Mouse (Mus musculus) G1E (cell line): Measurements from ENCODE around the gene Fubp1. TPM values are rescaled to one million over a fixed set of nuclear protein-coding genes. Genes with fewer than 3 reads are reported as not detected.
A peak's percentile ranks its signal among the peaks of the same experiment; 100 is the strongest.

Source experiments
- ATAC-seq: 2 replicates; pipeline ENCODE4 v1.8.0; 2016; ENCODE audit warnings: mild to moderate bottlenecking; ENCODE audit not compliant: insufficient number of reproducible peaks, poor library complexity, low FRiP score, severe bottlenecking; ENCODE audit errors: extremely low read depth
- DNase-seq: peaks from one replicate; pipeline ENCODE4 v3.0.0; 2012; ENCODE audit warnings: low spot score
- H3K27me3 ChIP-seq: 2 replicates; pipeline ENCODE4 v1.6.1; 2012; ENCODE audit warnings: mild to moderate bottlenecking, low read length, inconsistent platforms; ENCODE audit not compliant: insufficient read depth
- H3K36me3 ChIP-seq: replicated peaks from 2 replicates; pipeline ENCODE3; 2012; ENCODE audit warnings: mild to moderate bottlenecking, inconsistent platforms
- H3K4me1 ChIP-seq: 2 replicates; pipeline ENCODE4 v1.6.1; 2012; ENCODE audit warnings: low read depth, low read length, inconsistent platforms, mixed read lengths; ENCODE audit not compliant: insufficient read depth
- H3K4me3 ChIP-seq: 2 replicates; pipeline ENCODE4 v1.5.1; 2012; ENCODE audit warnings: low read depth, mild to moderate bottlenecking, inconsistent platforms, low read length, moderate library complexity, mixed read lengths
- H3K9me3 ChIP-seq: replicated peaks from 2 replicates; pipeline ENCODE4 v1.6.1; 2012; ENCODE audit warnings: inconsistent platforms
- CTCF ChIP-seq: IDR thresholded peaks from 2 replicates; pipeline ENCODE4 v1.5.1; 2012; ENCODE audit warnings: low read depth, low read length, inconsistent platforms, mixed read lengths
- GATA1 ChIP-seq: IDR thresholded peaks from 2 replicates; pipeline ENCODE4 v1.6.1; 2012; ENCODE audit warnings: borderline replicate concordance, low read length, inconsistent platforms, mixed read lengths
- GATA2 ChIP-seq: IDR thresholded peaks from 2 replicates; pipeline ENCODE4 v1.6.1; 2012; ENCODE audit warnings: low read depth, low read length, inconsistent platforms, borderline replicate concordance
- POLR2AphosphoS5 ChIP-seq: IDR thresholded peaks from 2 replicates; pipeline ENCODE4 v1.6.1; 2012; ENCODE audit warnings: low read depth, low read length, inconsistent platforms; ENCODE audit not compliant: insufficient replicate concordance
- TAL1 ChIP-seq: conservative IDR thresholded peaks from 2 replicates; pipeline ENCODE4 v1.6.1; 2012; ENCODE audit warnings: low read depth, low read length, inconsistent platforms, mixed read lengths
- polyA plus RNA-seq: library from polyadenylated mRNA; stranded (reverse); fragments of >175 nt; gene quantifications from 2 replicates; pipeline ENCODE4 v1.2.3, GENCODE M21; 2012
- total RNA-seq, 2 experiments: library from RNA; stranded (forward) in 1 of 2; stranded (reverse) in 1 of 2; fragments of 200-1000 nt in 1 of 2; fragments of >200 nt in 1 of 2; fragmentation: Nextera tagmentation in 1 of 2; gene quantifications; 2 replicates each; pipeline ENCODE4 v1.2.3; 2014 to 2017

Gene Fubp1
- total and polyA plus RNA-seq, 3 experiments = 310 to 577 (median 313) TPM

DNA sequence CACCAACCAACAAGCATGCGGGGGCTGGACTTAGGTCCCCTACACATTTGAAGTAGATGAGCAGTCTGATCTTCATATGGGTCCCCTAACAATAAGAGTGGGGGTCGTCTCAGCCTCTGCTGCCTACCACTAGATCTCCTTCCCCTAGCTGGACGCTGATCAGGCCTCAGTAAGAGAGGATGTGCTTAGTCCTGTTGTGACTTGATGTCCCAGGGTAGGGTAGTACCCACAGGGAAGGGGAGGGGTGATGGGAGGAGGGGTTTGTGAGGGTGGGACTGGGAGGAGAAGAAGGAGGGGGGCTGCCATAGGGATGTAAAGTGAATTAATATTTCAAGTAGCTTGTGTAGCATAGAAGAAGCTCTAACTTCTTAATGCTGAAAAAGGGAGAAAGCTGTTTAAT lies 11.1 kb upstream of the Fubp1 start:
- no peak for DNase-seq
- no peaks in the 10 kb centered on the region for H3K27me3 ChIP-seq
- no peak for TF ChIP-seq CTCF
- no peak for TF ChIP-seq TAL1
- TF ChIP-seq POLR2AphosphoS5 = no peak
- TF ChIP-seq GATA2 = no peak
- TF ChIP-seq GATA1 = no peak
- H3K9me3 ChIP-seq = no peaks in the 10 kb centered on the region
- ATAC-seq = no peak
- H3K36me3 ChIP-seq = peaks cover 2% of the 10 kb centered on the region
- peaks cover 11% of the 10 kb centered on the region for H3K4me1 ChIP-seq
- H3K4me3 ChIP-seq = no peak overlapping the region

DNA sequence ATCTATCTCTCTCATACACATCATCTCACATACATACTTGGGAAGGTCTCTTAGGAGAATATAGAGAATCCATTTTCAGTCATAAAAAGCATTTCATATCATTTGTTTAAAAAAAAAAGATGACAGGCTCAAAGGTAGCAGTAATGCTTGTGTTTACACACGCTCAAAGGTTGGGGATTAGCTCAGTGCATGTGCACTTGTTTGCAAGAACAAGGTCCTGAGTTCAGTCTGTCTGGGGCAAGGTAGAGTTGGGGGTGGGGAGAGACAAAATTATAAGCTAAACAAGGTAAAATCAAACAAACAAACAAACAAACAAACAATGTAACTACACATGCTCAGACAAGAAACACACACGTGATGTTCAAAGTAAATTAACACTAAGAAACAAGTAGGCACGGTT lies 9.0 kb upstream of the Fubp1 start:
- TF ChIP-seq TAL1 (no peak), POLR2AphosphoS5 (no peak), GATA1 (no peak), CTCF (no peak), GATA2 (no peak)
- DNase-seq (no peak), ATAC-seq (no peak)
- Histone ChIP-seq H3K4me1 (peaks cover 18% of the 10 kb centered on the region), H3K27me3 (no peaks in the 10 kb centered on the region), H3K9me3 (no peaks in the 10 kb centered on the region), H3K36me3 (peaks cover 2% of the 10 kb centered on the region), H3K4me3 (no peak overlapping the region)

DNA sequence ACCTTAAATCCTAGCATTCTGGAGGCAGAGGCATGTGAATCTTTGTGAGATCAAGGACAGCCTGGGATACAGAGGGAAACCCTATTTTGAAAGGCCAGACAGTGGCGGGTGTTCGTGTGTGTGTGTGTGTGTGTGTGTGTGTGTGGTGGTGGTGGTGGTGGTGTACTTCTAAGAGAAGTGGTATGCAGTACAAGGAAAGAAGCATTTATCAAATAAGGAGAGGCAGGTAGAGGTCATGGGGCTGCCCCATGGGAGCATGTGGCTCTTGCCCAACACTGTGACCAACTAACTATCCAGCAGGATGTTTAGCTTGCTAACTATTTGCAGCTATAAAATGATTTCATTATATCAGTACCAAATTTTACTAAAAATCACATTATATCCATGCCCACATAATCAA lies 8.6 kb upstream of the Fubp1 start:
- H3K4me3 ChIP-seq = no peak overlapping the region
- no peaks in the 10 kb centered on the region for H3K9me3 ChIP-seq
- no peak for DNase-seq
- H3K4me1 ChIP-seq = peaks cover 18% of the 10 kb centered on the region
- H3K27me3 ChIP-seq = no peaks in the 10 kb centered on the region
- no peak for TF ChIP-seq GATA2
- TF ChIP-seq TAL1 = no peak
- TF ChIP-seq CTCF = no peak
- TF ChIP-seq GATA1 = no peak
- TF ChIP-seq POLR2AphosphoS5 = no peak
- H3K36me3 ChIP-seq = peaks cover 4% of the 10 kb centered on the region
- no peak for ATAC-seq

DNA sequence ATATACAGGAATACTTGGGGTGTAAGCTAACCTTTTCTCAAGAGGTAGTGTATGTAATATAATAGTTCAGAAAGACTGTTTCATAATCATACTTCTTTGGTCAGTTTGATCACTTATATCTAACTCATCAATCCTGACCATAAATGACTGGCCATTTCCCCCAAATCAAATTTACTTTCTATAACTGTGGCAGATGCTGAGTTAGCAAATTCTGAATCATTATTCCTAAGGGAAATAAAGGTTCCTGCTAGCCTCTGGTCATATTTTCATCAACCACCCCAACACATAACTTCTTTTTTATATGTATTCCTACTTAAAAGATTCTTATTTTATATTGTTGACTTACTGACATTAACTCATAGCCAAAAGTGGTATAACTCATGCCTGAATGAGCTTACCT lies 7.3 kb upstream of the Fubp1 start:
- H3K4me3 ChIP-seq = no peak overlapping the region
- H3K36me3 ChIP-seq = peaks cover 14% of the 10 kb centered on the region
- H3K4me1 ChIP-seq = peaks cover 16% of the 10 kb centered on the region
- no peak for DNase-seq
- TF ChIP-seq GATA1 (no peak), POLR2AphosphoS5 (no peak), TAL1 (no peak), CTCF (no peak), GATA2 (no peak)
- no peak for ATAC-seq
- no peaks in the 10 kb centered on the region for H3K9me3 ChIP-seq
- H3K27me3 ChIP-seq = no peaks in the 10 kb centered on the region

DNA sequence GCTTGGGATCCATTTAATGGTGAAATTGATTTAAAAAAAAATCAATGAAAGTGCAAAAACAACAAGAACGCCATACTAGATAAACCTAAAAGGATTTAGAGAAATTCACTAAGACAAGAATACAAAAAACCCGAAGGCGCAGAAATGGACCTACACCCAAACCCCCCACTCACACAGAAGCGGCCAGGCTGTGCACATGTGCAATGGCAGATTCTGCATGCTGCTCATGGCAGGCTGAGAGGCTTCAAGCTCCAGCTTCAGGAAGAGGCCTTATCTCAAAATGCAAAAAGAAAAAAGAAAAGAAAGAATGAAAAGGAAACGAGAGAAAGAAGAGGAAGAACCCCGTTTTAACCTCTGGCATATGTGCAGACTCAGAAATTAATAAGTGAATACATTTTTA lies 6.8 kb upstream of the Fubp1 start:
- Histone ChIP-seq H3K9me3 (no peaks in the 10 kb centered on the region), H3K36me3 (peaks cover 16% of the 10 kb centered on the region), H3K27me3 (no peaks in the 10 kb centered on the region), H3K4me1 (peaks cover 20% of the 10 kb centered on the region), H3K4me3 (no peak overlapping the region)
- TF ChIP-seq GATA1 = no peak
- TF ChIP-seq POLR2AphosphoS5 = no peak
- no peak for TF ChIP-seq CTCF
- TF ChIP-seq TAL1 = no peak
- TF ChIP-seq GATA2 = no peak
- no peak for DNase-seq
- no peak for ATAC-seq

DNA sequence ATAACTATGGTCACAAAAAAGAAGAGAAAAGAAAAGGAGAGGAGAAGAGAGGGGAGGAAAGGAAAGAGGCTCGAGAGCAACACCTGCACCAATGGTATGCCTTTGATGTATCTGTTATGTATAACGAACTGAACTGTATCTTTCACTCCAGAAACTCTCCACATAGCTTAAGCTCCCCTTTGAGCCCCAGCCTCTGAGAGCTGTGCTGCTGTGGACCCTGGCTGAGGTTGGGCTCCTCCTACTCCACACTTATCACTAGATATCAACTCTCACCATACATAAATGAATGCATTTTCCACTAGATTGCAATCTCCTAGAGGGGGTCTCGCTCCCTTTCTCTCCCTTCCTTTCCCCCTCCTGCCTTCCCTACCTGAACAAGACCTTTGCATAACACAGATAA lies 6.2 kb upstream of the Fubp1 start:
- Histone ChIP-seq H3K4me1 (peaks cover 24% of the 10 kb centered on the region), H3K36me3 (peaks cover 17% of the 10 kb centered on the region), H3K27me3 (no peaks in the 10 kb centered on the region), H3K9me3 (no peaks in the 10 kb centered on the region), H3K4me3 (no peak overlapping the region)
- no peak for DNase-seq
- TF ChIP-seq GATA1 (no peak), TAL1 (no peak), GATA2 (no peak), CTCF (no peak), POLR2AphosphoS5 (no peak)
- ATAC-seq = peak; percentile 18; the same call in 1 of the 2 replicates

DNA sequence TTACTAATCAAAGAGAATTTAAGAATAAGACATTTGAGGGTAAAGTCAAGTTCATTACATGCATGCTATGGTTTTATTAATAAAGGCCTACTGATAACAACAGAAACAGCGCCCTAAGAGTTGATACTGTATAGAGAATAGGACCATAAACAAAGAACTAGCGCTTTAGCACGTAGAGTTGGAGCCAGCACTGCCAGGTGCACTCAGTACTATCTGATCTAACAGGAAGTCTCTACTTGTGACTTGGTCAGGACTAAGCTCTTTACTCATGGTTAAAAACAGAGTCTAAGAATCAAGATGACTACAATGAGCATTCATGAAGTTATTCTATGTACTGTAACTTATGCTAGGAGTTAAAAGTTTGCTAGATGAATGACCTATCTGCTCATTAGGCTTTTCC lies 5.6 kb upstream of the Fubp1 start:
- Histone ChIP-seq H3K9me3 (no peaks in the 10 kb centered on the region), H3K36me3 (peaks cover 16% of the 10 kb centered on the region), H3K4me3 (no peak overlapping the region), H3K4me1 (peaks cover 28% of the 10 kb centered on the region), H3K27me3 (no peaks in the 10 kb centered on the region)
- DNase-seq (no peak), ATAC-seq (0 out of 2 replicates have a peak, but pooled peaks have one; percentile 10)
- TF ChIP-seq GATA2 (no peak), GATA1 (no peak)
